Mouse (Mus musculus): ENCODE data around the gene Per3. TPM values are rescaled to one million over a fixed set of nuclear protein-coding genes. Genes with fewer than 3 reads are reported as not detected.

Per3 gene
- total RNA-seq (2021) = 10 to 100 TPM; 16.2 TPM

- intact Hi-C loops (cut with DNase I) = no loop called here
Observed at GRCm38 (mm10) chr4:151044037-151044943, at the start of gene Per3. TSS of gene Per3 (minus strand) at chr4:151044665.

GRCm38 (mm10) chr4:151089270-151089669 lies 44.8 kb upstream of the Per3 start, which contains the start of gene Gm13090:
TSS of gene Gm13090 (plus strand) at chr4:151089570.
- intact Hi-C loops (cut with DNase I) = no loop called here
- no peak for DNase-seq

More at GRCm38 (mm10) chr4:151044037-151044943, at the start of gene Per3:
- DNase-seq = peak; percentile 98

GRCm38 (mm10) chr4:151088819-151089218 lies 44.4 kb upstream of the Per3 start:
- intact Hi-C loops (cut with DNase I) = no loop called here

DNA sequence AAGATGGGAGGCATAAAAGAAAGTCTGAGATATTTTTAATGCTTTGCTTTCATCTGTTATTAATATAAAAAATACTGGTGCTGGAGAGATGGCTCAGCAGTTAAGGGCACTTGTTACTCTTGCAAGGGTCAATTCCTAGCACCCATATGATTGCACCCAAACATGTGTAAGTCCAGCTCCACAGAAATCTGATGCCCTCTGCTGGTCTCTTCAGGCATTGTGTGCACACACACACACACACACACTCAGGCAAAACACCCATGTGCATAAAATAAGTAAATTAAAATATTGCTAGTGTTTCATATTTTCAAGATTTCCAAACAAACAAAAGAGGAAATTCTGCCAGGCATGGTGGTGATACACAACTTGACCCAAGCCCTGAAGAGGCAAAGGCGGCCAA lies 42.9 kb upstream of the Per3 start:
- no peak for DNase-seq
- intact Hi-C loops (cut with DNase I) = no loop called here

More at GRCm38 (mm10) chr4:151088819-151089218, 44.4 kb upstream of the Per3 start:
- DNase-seq = peak; percentile 49 to 70

- peak; percentile 60 to 75 for DNase-seq
- intact Hi-C loops (cut with DNase I) = no loop called here
Observed at GRCm38 (mm10) chr4:151083027-151083426, 38.6 kb upstream of the Per3 start.

- DNase-seq = no peak
- intact Hi-C loops (cut with DNase I) = no loop called here
Observed at GRCm38 (mm10) chr4:151081977-151082376, 37.5 kb upstream of the Per3 start.

- intact Hi-C loops (cut with DNase I) = no loop called here
- DNase-seq = no peak
Observed at GRCm38 (mm10) chr4:151081355-151081754, 36.9 kb upstream of the Per3 start.

- intact Hi-C loops (cut with DNase I) = no loop called here
- DNase-seq = no peak
Observed at GRCm38 (mm10) chr4:151074817-151075216, 30.4 kb upstream of the Per3 start.

DNA sequence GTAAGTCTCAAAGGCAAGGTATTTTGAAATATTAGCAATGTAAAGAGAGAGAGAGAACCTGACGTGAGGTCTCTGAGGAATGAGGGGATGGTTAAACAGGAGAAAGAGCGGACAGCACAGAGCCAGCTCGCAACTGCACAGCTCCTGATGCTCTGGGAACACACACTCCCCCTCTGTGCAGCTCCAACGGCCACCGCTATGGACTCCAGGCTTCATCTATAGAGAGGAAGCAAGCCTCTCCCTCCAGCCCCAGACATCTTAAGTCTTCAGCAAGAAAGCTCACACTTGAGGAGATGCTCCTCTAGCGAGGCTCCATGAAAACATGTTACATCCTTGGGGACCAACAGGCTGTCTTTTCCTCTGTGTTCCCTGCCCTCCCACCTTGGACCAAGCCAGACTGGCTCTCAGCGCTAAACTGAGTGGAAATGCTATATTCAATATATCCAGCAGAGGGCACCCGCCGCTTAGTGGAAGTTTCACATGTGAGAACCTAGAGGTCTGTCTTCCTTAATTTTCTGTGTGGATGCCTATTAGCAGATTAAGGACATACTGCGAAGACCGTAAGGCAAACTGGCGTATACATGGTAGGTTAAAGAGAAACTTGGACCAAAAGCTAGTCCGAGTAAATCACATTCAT lies 28.8 kb upstream of the Per3 start:
- peak; percentile 85 to 93 for DNase-seq
- intact Hi-C loops (cut with DNase I) = loop anchor here (1.0 to 2.0 kb wide), 2 partner anchors 56 to 68 kb away; no protein-coding TSS in a partner anchor

GRCm38 (mm10) chr4:151070962-151071361 lies 26.5 kb upstream of the Per3 start:
- DNase-seq = no peak
- intact Hi-C loops (cut with DNase I) = no loop called here

DNA sequence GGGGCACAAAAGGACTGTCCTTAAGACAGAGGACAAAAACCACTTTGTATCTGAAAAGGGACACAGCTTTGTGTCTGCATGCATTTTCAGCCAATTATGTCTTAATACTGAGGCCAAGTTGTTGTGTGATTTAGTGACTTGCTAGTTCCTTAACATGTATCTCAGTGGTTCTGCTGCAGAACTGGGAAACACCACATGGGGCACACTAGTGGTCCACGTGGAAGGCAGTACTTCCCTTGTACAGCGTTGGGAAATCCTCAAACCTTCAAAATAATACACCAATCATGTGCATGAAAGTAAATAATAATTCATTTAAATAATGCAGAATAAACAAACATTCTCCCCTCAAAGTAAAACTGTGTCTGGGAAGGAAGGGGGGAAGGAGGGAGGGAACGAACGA lies 24.3 kb upstream of the Per3 start:
- no peak for DNase-seq
- intact Hi-C loops (cut with DNase I) = no loop called here

DNA sequence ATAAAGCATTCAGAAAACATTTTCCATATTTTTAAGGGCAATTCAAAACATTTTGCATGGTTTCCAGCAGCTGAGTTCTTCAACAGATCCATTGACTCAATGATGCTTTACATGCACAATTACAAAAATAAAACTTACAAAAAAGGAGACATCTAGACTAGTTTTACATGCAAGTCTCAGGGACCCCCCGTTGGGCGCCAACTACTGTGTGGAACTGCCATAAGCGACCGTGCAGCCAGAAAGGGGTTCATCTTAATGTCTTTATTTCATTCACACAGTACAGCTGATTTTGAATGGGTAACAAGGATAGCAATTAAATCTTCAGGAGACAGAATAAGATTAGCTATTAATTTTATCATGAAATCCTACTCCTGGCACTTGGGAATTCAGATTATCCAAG lies 15.1 kb upstream of the Per3 start:
- DNase-seq = no peak

DNA sequence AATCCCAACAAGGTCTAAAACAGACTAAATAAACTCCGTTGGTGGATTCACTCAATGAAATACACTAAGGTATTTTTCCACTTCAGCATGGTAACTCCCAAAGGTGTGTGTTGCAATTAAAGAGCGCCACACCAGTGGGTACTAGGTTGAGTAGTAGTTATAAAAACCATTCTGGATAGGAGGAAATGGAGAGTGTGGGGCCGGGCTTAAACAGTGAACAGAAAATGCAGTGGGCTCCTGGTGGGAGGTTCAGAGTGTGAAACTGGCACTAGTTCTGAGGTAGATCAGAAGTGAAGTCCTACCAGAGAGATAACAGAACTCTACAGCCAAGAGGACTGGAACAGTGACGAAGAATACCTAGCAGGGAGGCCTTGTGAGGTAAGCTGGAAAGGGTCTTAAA lies 14.2 kb upstream of the Per3 start:
- intact Hi-C loops (cut with DNase I) = no loop called here
- DNase-seq = no peak

More for the DNA sequence above, 15.1 kb upstream of the Per3 start:
- intact Hi-C loops (cut with DNase I) = no loop called here

DNA sequence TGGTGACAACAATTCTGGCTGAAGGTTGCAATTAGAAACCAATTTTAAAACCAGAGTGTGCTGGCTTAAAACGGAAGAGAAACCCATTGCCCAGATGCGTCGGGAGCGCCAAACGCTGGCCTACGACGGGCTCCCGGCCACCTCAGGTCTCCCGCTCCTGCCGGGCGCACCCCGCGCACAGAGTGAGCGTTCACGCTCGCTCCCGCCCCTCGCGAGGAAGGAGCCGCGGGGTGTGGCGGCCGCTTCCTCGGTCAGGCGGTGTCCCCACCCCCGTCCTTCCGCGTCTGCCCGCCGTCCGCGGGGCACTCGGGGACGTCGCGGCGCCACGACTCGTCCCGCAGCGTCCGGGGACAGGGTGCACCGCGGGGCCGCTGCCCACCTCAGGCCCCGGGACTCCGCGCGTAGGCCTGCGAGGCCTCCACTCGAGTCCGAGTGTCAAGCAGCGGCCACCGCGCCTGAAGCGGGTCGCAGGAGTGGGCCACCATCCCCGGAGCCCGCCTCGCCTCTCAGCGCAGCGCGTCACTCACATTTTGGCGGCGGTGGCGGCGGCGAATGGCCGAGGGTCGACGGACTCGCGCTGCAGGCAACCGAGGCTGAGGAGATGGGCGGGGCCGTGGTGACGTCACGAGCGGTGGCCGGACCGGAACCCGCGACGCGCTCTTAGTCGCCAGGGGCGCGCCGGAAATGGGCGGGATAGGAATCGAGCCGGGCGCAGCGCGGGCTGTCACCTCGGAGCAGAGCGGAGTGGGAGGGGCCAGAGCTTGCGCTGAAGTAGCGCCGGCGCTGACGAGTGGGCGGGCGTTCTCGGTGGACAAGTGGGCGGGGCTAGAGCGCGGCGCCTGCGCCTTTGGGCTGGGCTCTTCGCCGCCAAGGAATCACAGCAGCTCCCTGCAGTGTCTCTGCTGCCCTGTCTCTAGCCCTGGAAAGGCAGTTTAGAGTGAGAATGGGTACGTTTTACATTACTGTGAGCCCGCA lies 13.2 kb upstream of the Per3 start, which contains the start of gene Vamp3:
Vamp3 (minus strand) TSS at position 617 of the 975 bp plus-strand sequence.
- DNase-seq = peak; percentile 99
- intact Hi-C loops (cut with DNase I) = no loop called here

- no peak for DNase-seq
- intact Hi-C loops (cut with DNase I) = no loop called here
Observed at GRCm38 (mm10) chr4:151051162-151051561, 6.7 kb upstream of the Per3 start.

DNA sequence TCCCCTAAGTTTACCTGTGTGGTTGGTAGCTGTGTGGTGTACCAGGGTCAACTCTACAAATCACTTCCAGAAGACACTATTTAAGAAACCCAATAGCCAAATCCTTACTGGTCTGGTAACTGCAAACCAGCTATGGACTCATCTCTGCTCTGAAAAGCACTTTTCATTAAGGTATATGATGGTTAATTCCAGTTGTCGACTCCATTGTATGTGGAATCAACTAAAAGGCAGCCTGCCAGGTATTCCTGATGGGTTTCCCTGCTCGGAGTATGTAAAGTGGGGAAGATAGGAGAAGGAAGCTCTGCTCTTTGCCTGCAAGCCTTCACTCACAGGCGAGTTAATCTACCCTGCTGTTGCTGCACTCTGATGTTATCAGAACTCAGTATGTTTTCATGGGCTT lies 2.1 kb upstream of the Per3 start:
- intact Hi-C loops (cut with DNase I) = no loop called here

GRCm38 (mm10) chr4:151044944-151045570 lies 592 bp upstream of the Per3 start:
- no peak for DNase-seq
- intact Hi-C loops (cut with DNase I) = no loop called here

More for the DNA sequence above, 2.1 kb upstream of the Per3 start:
- no peak for DNase-seq

DNA sequence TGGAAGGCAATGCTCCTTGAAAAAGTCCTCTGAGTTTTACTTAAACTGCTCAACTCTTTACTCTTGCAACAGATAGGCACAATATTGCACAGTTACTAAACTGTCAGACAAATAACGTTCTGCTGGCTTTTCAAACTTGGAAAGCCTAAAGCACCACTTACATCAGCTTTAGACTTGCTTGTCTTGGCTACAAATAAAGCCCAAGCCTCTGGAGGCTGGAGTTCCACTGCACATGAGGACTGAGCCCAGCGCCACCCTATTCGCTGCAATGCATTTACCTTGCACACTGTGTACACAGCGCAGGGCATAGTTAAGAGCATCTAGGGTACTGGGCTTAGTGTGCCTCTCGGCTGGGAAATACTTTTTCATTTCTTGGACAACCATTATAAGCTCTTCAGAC lies 1.2 kb downstream of the Per3 start:
- peak; percentile 47 to 54 for DNase-seq

DNA sequence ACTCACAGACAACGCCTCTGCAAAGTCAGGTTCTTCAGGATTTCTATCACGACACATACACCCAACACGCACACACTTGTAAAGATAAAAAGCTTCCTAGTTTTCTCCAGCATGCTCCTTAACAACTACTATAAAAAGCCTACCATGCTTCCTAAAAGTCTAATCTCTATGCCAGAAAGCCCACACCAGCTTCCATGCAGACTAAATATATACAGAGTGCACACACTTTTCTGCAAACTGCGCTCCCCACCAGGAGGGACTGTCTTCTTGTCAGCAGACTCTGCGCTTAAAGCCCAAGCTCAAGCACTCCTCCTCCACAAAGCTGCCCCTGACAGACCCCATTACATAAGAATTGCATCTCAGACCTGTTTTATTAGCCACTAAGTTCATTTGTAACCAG lies 3.0 kb downstream of the Per3 start:
- no peak for DNase-seq
- intact Hi-C loops (cut with DNase I) = no loop called here

More for the DNA sequence above, 1.2 kb downstream of the Per3 start:
- intact Hi-C loops (cut with DNase I) = no loop called here

- no peak for DNase-seq
- intact Hi-C loops (cut with DNase I) = no loop called here
Observed at GRCm38 (mm10) chr4:151037800-151038199, 6.7 kb downstream of the Per3 start.
